Mouse (Mus musculus) cerebellum, postnatal 10 days (tissue): Measurements from ENCODE around the gene Oas2.
A peak's percentile ranks its signal among the peaks of the same experiment; 100 is the strongest.

Source experiments
- DNase-seq, 2 experiments: peaks; one replicate each; pipeline ENCODE4 v3.0.0; 2021; ENCODE audit warnings: mixed read lengths in 2 of 2

Gene Oas2

DNA sequence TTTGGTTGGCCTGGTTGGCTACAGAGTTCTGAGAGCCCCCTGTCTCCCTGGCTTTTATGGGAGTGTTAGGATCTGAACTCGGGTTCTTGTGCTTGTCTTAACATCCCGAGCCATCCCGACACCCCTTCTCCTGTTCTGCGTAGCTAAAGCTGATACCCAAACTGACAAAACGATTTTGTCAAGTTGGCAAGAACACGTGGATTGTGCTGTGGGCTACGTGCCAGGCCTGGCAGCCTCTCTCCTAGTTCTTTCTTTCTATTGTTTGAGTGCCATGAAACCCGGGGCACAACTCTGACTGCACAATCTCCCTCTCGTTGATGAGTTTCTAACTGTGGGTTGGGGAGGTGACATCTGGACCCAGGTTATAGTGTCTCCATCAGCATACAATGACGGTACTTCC lies 20.3 kb downstream of the Oas2 start:
- peak; percentile 69 to 73 for DNase-seq

DNA sequence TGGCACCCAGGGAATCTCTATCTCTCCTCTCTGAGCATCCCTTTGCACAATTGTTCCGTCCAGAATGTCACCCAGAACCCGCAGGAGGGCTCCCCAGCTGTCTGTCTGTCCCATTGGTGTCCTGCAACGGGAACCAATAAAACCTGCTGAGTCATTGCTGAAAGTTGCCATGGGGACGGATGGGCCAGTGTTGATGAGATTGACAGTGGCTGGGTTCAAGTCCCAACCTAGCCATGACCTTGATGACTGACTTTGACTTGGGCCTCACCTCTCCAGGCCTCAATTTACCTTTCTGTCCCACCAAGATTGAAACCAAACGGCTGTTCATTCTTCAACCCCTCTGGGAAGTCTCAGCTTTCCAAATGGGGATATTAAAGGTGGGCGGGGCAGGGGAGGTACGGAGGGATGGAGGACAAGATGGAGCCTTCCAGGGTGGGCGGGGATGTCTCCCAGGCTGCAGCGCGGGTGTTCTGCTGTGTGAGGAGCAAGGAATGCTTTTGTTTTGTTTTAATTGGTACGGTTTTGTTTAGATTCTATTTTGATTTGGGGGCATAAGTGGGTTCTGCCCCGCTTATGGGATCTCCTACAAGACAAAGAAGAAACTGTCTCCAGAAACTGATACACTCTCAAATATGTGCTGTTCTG lies 23.7 kb downstream of the Oas2 start:
- DNase-seq: no peak

DNA sequence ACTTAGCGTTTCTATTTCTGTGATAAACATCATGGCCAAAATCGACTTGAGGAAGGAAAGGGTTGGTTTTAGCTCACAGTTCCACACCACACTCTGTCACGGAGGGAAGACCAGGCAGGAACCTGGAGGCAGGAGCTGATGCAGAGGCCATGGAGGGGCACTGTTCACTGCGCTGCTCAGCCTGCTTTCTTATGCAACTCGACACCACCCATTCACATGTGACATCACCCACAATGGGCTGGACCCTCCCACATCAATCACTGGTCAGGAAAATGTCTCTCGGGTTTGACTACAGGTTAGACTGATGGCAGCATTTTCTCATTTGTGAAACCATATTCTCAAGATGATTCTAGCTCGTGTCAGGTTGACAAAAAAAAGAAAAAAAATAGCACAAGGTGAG lies 28.6 kb downstream of the Oas2 start:
- no peak for DNase-seq

DNA sequence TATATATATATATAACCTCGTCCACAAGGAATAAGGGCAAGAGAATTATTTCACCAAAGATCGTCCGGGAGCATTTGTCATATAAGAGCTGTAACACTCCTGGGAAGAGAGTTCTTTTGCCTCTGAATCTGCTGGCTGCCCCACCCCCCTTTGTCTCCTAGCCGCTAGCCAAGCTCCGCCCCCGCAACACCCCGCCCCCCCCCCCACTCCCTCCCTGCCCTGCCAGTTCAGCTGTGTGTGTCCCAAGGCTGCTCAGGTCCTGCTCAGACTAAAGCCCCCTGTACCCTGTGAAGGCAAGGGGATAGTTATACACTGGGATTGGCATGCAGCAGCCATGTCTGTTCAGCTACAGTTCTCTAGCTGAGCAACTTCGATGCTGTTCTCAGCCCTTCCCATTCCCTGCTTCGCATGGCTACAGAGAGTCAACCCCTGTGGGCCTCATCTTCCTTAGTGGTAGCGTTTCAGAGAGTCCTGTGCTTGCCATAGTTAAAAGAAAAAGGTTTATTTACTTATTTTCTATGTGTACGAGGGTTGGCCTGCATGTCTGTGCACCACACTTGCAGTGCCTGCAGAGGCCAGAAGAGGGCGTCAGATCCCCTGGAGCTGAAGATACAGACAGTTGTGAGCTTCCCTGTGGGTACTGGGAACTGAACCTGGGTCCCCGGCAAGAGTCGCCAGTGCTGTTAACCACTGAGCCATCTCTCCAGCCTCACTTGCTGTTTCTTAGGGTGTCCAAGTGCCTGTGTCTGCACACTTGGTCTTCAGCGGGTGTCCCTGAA lies 30.9 kb downstream of the Oas2 start:
- no peak for DNase-seq

DNA sequence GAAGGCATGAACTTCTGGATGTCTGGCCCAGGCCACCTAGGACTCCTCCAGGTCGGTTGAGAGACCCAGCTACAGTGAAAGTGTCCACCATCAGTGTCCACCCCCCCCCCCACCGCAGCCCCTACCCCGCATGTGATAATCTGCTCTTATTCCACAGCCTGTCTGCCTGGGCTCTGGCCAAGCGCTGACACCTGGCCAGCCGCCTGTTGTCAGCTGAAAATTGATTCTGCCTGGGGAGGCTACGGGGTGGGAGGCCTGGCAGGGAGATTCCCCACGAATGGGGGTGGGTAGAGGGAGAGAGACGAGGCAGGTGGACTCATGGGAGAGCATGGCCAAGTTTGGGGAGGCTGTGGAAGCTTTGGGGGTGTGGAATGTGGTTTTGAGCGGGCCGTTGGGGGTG lies 32.5 kb downstream of the Oas2 start:
- peak; percentile 76 to 81 for DNase-seq

DNA sequence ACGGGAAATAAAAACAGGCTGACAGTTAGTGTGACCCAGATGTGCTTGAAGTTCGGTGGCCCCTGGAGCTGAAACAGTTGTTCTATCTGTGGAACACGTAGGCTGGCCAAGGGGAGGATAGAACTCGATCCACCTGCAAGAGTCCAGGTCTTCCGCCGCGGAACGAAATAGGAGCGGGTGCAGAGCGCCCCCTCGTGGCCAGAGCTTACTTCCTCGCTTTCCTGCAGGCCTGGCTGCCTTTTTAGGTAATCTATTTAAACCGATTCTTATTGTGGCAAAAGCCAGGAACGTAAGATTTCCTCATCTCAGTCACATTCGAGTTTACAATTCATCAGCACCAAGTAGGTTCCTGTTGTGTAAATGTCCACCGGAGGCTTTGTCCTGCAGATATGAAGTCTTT lies 35.3 kb downstream of the Oas2 start:
- peak; percentile 94 to 97 for DNase-seq

DNA sequence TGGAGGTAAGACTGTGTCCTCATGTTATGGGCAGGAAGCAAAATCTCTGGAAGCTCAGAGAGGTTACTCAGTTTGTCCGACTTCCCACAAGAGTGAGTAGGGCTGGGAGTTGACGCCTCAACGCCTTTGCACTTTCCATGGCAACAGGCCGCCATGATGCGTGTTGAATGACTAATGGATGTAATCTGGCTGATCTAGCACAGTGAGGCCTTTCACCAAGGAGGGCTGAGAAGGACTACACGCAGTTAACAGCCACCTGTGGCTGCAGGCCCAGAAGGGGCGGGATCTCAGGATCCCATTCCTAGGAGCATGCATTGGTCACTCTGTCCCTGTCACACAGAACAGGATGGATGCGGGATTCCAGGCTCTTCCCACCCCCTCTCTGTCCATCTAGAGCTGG lies 36.9 kb downstream of the Oas2 start:
- no peak for DNase-seq

DNA sequence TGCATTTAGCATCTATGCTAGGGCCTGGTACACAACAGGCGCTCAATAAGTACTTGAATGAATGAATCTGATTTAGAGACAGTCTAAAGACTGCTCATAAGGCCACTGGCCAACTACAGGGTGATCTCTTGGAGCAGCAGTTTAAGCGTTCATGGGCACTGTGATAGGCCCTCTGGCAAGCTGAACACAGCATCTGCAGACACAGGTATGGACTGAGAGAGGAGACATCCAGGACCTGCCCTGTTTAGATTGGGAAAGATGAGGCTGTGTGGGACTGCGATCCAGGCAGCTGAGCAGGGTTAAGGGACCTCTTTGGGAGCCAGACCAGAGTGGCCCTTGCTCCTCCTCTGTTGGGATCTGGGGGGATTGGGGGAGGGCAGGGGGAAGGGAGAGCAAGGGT lies 37.8 kb downstream of the Oas2 start, which contains the start of gene Dtx1:
Gene Dtx1, minus strand, starts transcription at position 101 of the 400 bp plus-strand sequence.
- DNase-seq: no peak

DNA sequence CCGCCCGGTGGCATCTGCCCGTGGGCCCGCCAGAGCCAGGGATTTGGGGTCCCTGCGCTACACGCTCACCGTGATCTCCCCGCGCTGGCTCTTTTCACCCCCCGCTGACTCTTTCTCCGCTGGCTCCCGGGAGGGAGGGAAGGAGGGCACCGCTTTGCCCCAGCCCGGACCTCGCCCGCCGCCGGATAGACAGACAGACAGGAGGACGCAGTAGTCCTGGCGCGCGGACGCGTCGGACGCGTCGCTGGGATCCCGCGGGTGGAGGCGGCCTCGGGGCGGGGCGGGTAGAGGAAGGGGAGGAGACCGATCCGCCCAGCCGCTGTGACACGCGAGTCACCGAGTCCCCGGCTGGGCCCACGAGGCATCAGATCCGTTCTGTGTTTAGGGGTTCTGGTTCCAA lies 38.2 kb downstream of the Oas2 start:
- peak; percentile 89 for DNase-seq

DNA sequence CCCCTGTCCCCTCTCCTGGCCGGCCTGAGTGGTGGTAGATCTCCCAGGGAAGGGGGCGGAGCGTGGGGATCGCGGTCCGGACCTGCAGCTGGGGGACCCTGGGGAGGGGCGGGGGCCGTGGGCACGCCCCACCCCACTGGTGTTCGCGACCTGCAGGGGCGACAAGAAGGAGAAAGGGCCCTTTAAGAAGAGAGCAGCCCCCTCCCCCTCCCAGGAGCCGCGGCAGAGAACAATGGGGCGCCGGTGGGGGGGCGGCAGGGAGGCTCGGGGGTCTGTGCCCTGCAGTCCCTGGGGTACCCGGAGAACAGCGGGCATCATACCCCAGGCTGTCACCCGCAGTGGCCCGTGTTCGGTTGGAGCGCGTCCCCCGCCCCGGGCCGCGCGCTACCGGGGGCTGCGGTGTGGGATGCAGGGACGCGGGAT lies 38.8 kb downstream of the Oas2 start:
- peak; percentile 77 to 78 for DNase-seq

DNA sequence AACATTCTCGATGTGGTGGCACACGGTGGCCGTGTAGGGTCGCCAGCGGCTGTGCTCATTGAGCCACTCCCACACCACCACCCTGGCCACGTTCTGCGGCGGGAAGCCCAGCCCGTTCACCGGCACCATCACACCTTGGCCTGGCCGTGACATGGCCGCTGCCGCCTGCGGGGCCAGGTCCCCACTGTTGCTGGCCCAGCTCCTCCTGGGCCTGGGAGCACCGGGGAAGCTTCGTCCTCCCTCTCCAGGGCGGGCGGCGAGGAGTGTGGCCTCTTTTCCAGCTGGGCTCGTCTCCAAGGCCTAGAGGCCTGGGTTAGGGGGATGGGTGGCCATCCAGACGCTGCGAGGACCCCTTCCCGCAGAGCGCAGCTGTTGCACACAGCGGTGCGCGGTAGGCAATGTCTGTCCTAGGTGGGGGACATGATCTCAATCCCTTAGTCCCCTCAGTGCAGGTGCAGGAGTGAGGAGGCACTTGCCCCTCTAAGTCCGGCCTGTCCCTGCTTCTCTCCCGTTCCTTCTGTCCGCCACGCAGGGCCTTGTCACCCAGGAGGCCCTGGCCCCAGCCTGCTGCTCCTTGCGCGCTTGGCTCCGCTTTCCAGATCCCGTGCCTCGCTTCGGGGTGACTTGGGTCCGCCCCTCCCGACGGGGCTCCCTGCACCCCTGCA lies 39.4 kb downstream of the Oas2 start:
- peak; percentile 80 to 82 for DNase-seq

DNA sequence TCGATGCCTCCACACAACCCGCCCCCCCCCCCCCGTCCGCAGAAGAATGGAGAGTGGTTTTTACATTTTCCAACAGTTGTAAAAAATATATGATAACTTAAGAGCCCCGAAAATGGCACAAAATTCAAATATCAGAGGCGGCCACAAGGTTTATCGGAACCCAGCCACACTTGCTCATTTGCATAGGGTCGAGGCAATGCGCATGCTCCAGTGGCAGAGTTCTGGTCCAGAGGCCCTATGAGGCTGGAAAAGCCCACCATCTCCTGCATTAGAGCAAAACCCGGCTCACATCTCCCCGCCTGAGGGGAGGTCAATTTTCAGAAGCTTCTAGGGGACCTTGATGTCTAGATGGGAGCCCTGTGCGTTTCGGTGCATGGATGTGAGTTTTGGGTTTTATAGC lies 42.7 kb downstream of the Oas2 start:
- DNase-seq: no peak

DNA sequence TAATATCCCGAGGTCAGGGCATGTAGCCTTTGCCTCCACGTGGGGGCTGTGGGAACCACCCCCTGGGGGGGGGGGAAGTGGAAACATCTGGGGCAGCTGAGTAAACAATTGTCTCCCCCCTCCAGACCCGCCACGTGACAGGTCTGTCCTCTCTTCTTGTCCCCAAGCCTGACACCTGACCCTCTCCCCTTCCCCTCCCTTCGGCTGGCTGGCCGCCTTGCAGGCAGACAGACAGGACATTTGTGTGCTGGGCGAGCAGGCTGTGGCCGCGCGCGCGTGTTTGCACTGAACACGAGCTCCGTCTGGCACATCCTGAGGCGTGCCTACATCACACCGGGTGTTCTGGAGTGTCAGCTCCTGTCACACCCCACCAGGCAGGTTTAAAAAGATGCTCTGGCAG lies 43.1 kb downstream of the Oas2 start:
- peak; percentile 69 to 81 for DNase-seq

DNA sequence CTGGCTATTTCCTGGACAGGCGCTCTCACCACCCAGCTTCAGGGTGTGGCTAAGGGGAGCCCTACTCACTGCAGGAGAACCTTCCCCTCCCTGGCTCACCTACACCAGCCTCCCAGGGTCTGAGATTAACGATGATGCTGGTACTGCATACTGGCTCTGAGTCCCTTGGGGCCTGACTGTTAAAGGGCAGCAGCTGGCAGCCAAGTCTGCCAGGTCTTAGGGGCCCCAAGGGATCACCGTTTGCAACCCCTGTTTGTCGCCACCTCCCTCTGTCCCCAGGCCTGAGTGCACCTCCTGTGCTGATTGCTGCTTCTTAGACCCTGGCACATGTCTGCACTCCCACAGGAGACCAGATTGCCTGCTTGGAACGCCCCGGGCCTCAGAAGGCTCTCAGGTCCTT lies 45.2 kb downstream of the Oas2 start:
- DNase-seq: no peak

DNA sequence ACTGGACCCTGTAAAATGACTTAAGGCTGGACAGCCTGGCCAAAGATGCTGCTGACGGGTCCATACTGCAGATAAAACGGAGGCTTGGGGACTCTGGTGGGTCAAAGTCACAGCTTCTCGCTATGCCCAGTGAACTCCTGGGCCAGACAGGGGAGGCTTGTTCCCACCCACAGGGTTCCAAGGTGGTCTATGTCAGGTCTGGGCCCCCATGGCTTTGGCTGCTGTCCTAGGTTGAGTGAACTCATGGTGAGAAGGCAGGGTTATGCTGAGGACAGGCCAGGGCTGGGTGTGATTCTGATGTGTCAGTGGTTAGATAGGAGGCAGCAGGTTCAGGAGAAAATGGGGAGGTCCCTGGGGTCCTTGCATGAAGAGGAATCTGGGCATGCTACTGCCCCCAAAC lies 46.0 kb downstream of the Oas2 start:
- no peak for DNase-seq

DNA sequence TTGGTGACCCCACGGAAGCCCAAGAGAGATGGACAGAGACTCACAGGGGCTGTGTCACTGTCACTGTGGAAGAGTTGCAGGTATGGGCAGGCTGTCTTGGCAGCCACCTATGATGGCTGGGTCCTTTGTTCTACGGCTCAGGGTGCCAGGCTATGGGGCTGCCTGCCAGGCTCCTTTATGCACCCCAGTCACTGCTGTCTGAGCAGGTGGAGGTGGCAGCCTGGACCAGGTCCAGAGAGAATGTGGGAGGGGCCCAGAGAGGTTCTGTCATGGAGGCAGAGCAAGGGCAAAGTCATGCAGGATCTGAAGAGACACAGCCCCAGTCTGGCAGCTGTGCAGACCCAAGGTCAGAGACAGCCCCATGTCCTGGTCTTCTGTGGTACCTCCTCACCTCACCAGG lies 46.7 kb downstream of the Oas2 start:
- DNase-seq: peak; percentile 79 to 83

DNA sequence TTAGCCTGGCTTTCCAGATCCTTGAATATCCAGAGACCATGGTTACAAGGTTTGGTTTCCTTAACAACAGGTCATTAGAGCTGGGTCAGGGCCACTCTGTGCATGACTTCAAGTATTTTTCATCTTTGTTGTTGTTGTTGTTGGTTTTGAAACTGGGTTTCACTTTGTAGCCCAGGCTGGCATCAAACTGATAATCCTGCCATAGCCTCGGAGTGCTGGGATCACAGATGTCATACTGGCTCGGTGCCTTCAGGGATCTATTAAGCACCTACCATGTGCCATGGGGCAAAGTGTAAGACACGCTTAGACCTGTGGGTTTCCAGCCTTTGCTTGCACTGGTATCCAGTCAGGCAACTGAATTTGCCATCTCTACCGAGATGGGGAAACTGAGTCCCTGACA lies 47.2 kb downstream of the Oas2 start:
- peak; percentile 72 to 79 for DNase-seq

DNA sequence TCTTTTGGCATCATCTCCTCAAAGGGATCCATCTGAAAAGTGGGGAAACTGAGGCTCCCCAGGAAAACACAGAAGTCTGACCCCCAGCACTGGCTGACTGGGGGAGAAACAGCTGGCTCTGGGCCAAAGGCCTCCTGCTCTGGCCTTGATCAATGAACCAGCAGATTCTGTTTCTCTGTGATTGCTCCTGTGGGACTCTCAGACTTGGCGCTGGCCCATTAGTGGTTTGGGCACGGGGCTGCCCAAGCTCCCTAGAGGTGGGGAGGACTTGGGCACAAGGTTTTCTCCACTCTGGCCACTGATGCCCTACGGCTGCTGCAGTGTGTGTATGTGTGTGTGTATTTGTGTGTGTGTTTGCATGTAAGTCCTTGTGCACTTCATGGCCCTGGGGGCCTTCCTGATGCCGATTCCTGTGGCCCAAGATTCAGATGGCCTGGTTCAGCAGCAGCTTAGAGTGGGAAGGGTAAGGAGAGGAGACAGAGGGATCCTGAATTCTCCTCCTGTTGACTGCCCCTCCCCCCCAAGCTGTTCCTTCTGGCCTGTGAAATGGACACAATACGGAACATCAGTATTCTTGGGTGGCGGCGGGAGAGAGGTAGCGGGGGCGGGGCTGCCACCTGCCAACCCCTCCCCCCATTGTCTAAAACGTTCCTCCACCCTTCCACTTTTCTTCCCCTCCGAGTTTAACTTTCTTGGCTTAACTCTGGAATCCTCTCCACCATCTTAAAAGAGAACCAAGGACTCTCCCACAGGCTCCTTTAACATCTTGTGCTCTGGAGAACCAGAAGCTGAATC lies 48.5 kb downstream of the Oas2 start:
- DNase-seq: peak; percentile 67 to 74

DNA sequence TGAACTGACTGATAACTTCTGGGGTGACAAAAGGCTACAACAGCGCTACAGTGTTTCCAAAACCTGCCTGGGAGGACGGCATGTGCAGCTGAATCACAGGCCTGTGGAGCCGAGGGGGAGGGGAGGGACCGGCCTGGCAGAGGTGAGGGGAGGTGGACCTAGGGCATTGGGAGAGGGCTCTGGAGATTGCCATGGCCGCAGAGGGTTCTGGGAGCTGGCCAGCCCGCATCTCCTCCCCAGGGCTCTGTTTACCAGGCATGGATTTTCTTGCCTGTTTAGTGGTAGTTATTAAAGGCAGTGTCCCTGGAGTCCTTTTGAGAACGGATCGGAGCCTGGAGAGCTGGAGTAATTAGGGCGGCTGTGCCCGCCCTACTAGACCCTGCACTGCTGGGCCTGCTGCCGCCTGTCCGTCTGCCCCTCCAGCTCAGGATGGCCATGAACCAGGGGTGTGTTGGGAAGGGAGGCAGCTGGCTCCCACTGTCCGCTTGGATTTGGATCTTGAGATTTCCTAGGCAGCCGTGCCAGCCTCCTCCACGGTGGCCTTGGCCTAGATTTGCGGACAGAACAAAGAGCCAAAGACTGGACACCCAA lies 50.8 kb downstream of the Oas2 start:
- DNase-seq: peak; percentile 83 to 87

DNA sequence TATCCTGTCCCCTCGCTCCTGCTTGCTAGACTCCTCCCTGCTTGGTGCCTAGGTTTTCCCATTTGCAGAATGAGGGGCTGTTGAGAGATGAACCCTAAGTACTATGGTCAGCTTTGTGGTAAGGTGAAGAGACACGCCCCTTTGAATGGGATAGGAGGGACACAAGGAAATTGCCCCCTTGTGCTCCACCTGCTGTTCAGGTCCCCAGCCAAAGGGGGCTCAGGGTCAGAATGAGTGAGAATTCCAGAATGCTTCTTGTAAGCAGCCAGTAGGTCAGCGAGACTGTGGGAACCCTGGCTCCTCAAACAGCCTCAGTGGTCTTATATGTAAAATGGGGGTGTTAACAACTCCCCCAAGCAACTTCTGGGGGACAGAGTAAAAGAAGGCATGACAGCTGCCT lies 51.5 kb downstream of the Oas2 start:
- DNase-seq: no peak

DNA sequence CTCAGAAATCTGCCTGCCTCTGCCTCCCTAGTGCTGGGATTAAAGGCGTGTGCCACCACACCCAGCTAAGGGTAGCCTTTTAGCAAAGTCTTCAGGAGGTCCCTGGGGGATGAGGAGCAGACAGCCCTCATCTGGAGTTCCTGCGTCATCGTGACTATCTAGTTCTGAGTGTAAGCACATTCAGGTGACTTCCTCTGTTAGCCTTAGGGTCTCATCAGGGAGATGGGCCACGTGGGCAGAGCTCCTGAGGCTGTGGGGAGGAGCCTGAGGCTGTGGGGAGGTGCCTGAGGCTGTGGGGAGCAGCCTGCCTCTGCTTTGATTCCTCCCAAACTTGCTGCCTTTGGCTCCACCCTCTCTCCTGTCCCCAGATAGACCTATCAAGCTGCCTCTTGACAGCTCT lies 52.8 kb downstream of the Oas2 start:
- no peak for DNase-seq

DNA sequence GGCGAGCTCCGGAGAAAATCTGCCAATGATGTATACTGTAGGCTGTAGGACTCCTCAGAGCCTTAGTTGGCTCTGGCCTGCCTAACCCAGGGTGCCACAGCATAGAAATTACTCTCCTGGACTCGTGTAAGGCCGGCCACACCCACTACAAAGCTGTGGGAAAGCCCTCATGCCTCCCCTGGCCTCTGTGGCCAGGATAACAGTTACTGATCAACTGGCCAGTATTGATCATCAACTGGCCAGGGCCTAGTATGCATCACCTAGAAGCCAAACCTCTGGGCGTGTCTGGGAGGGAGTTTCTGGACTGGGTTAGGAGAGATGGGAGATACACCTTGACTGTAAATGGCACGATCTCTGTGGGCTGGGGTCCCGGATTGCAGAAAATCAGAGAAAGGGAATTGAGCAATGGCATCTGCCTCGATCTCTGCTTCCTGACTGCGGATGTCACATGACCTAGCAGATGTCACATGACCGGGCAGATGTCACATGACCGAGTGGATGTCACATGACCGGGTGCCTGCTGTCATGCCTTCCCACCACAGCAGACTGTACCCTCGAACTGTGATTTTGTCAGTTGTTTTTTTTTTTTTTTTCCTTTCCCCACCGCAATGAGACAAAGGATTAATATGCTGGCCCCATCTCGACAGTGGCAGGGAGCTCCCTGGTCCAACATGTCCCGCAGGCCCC lies 53.5 kb downstream of the Oas2 start:
- no peak for DNase-seq
